Mouse (Mus musculus) left cerebral cortex, adult 2 months (tissue): ENCODE data around the gene Gna11. TPM values are rescaled to one million over a fixed set of nuclear protein-coding genes. Genes with fewer than 3 reads are reported as not detected.
A peak's percentile ranks its signal among the peaks of the same experiment; 100 is the strongest.

Source experiments
- DNase-seq, 2 experiments: peaks; one replicate each; pipeline ENCODE4 v3.0.0; 2021 to 2022; ENCODE audit warnings: low spot score in 2 of 2, mixed read lengths in 1 of 2; ENCODE audit errors: extremely low spot score in 1 of 2
- H3K27ac ChIP-seq: fragments of 200-600 bp; 2 replicates; pipeline ENCODE4 v1.8.1; 2022
- H3K4me3 ChIP-seq: fragments of 200-600 bp; 2 replicates; pipeline ENCODE4 v1.8.1; 2022
- CTCF ChIP-seq: fragments of 200-600 bp; IDR thresholded peaks from 2 replicates; pipeline ENCODE4 v1.8.1; 2022; ENCODE audit warnings: antibody characterized with exemption, mild to moderate bottlenecking, moderate library complexity
- intact Hi-C: fragments of 180-260 bp; cut with DNase I; formaldehyde crosslinking; loops from one replicate; pipeline ENCODE4 v1.15.1; 2025
- total RNA-seq, 2 experiments: library from RNA; stranded (reverse); gene quantifications; 2 replicates each; pipeline ENCODE4 v1.2.3; 2021

The Gna11 gene
- total RNA-seq, 2 experiments from 2014 or later, result 106 to 110 TPM

GRCm38 (mm10) chr10:81497401-81498270 lies 47.4 kb downstream of the Gna11 start:
- TF ChIP-seq CTCF, result no peak
- intact Hi-C loops, result loop anchor here (2.0 kb wide), 1 partner anchor 41 kb away; no protein-coding TSS in a partner anchor
- no peak for DNase-seq
- no peak overlapping the region for H3K27ac ChIP-seq
- H3K4me3 ChIP-seq, result no peak overlapping the region

DNA sequence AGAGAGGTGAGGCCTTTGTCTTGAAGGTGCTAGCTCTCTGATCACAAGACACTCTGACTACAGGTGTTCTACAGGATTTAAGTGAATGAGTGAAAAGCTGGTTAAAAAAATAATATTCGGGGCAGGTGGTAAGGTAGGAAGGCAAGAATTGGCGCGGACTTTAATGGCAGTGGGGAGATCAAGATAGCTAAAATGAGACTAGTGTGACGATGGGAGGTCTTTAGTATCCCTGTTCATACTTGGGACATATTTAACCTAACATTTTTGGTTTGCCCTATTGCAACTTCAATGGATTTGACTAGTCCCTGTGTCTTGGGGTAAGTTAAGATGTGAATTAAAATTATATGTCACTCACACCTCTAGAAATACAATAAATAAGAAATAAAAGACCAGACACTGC lies 48.0 kb downstream of the Gna11 start:
- peak overlapping the region; percentile 96 for H3K27ac ChIP-seq
- no peak for TF ChIP-seq CTCF
- no peak for DNase-seq
- intact Hi-C loops, result loop anchor here (2.0 kb wide), 1 partner anchor 42 kb away; no protein-coding TSS in a partner anchor
- peak overlapping the region; percentile 73 for H3K4me3 ChIP-seq

DNA sequence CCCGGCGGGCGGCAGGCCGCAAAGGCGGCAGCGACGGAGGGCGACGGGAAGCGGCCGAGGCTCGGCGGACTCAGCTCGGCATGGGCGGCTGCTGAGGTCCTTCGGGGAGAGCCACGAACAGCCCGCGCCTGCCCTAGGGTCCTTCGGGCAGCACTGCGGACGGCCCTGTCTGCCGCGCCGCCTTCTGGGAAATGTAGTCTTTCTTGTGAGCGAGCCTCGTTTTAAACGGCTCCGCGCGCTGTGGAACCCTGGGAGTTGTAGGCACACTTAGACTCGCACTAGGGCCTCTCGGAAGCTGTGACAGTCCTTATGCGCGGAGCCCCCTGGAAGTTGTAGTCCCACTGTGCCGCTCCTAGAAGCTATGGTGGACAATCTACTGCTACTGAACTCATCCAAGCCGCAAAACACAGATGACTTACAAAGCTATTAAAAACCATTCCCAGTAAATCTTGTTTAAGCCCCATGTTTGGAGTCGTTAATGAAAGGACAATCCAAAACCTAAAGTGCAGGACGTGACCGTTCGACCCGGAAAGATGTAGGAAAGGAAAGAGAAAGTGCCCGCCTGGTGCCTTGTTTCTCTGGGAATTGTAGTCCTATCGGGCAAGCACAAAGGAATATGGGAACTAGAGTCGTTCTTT lies 48.6 kb downstream of the Gna11 start, which contains the start of gene Ncln:
Ncln (minus strand) TSS at position 129 of the 638 bp plus-strand sequence.
- intact Hi-C loops, result loop anchor here (2.0 kb wide), 1 partner anchor 42 kb away; no protein-coding TSS in a partner anchor
- no peak for TF ChIP-seq CTCF
- H3K4me3 ChIP-seq, result peak within 1 kb of the TSS; percentile 73
- H3K27ac ChIP-seq, result peak within 1 kb of the TSS; percentile 96
- peak; percentile 97 to 98 for DNase-seq

DNA sequence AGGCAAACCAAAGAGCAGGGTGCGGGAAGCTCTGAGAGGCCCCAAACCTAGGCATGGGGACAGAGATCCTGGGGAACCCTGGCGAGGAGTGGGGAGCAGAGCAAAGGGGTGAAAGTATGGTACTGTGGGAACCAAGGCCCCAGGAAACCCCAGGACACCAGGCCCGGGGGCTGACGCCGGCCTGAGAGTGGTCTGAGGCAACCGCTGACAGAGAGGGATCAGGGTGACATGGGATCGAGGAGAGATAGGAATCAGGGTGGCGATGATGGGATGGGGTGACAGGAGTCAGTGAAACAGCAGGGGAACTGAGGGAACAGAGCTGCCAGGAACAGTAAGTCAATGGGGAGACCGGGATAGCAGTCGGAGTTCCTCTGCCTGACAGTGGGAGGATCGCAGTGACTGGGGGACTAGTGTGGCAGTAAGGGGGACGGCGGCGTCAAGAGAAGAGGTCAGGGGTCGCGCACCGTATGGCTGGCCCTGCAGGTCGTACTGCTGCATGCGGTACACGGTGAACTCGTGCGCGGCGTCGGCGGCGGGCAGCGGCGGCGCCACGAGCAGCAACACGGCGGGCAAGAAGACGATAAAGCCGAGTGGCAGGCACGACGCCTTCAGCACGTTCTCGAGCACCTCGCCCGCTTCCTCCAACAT lies 49.2 kb downstream of the Gna11 start:
- peak overlapping the region; percentile 89 for H3K27ac ChIP-seq
- intact Hi-C loops, result loop anchor here (2.0 kb wide), 1 partner anchor 43 kb away; no protein-coding TSS in a partner anchor
- H3K4me3 ChIP-seq, result peak overlapping the region; percentile 73
- TF ChIP-seq CTCF, result no peak
- peak in 1 of 2 experiments; percentile 50 for DNase-seq

DNA sequence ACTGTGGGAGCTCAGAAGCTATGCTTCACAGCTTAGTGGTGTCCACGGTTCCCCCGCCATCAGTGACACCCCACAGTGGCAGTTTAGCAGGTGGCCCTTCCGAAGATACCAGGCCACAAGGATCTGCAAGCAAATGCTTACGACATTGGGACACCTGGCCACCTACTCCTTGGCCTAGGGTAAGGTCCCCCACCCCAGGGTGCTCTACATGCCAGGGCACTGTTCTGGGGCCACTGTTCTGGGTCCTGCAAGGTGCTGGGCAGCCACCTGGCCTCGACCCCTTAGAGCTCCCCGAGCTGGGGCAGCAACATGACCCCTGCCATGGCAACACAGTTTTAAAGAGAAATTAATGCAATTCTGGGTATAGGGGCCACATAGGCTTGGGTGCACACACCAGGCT lies 49.8 kb downstream of the Gna11 start:
- Histone ChIP-seq H3K27ac (peak overlapping the region; percentile 89; the same call in 1 of the 2 replicates), H3K4me3 (peak overlapping the region; percentile 73)
- DNase-seq, result no peak
- intact Hi-C loops, result no loop called here
- no peak for TF ChIP-seq CTCF

DNA sequence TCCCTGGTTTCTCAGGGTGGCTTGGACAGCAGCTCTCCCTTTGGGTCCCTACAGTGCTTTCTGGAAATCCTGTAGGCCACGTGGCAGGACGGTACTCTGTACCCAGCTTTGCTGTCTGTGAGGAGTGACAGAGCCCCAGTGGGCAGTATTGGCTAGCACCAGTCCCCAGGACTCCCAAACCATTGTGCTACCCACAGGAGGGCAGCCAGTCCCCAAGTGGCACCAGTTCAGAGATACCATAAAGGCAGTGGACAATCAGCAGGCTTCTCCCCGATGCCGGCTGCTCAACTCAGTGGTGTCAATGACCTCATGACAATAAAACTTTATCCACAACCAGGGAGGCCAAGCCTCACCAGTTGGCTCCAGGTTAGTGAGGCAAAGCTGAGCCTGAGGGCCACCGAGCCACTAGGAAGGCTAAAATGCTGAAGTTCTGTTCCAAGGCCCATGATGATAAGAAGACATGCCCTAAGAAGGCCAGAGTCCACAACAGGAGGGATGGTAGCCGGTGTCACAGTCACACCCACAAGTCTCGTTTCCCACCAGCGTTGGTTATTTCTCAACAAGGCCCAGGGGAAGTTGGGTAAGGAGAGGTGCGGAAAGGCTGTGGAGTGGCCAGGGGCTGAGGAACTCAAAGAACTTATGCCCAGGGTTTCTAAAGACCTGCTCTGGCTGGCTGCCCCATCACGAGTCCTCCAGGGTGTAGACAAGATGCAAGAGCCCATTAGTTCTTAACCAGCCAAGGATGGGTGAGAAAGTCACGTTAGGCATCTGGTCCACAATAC lies 50.5 kb downstream of the Gna11 start:
- Histone ChIP-seq H3K27ac (no peak overlapping the region), H3K4me3 (no peak overlapping the region)
- no peak for DNase-seq
- no peak for TF ChIP-seq CTCF
- intact Hi-C loops, result no loop called here

GRCm38 (mm10) chr10:81493601-81494220 lies 51.3 kb downstream of the Gna11 start:
- TF ChIP-seq CTCF, result peak; percentile 20
- DNase-seq, result no peak
- Histone ChIP-seq H3K4me3 (no peak overlapping the region), H3K27ac (no peak overlapping the region)
- intact Hi-C loops, result no loop called here

DNA sequence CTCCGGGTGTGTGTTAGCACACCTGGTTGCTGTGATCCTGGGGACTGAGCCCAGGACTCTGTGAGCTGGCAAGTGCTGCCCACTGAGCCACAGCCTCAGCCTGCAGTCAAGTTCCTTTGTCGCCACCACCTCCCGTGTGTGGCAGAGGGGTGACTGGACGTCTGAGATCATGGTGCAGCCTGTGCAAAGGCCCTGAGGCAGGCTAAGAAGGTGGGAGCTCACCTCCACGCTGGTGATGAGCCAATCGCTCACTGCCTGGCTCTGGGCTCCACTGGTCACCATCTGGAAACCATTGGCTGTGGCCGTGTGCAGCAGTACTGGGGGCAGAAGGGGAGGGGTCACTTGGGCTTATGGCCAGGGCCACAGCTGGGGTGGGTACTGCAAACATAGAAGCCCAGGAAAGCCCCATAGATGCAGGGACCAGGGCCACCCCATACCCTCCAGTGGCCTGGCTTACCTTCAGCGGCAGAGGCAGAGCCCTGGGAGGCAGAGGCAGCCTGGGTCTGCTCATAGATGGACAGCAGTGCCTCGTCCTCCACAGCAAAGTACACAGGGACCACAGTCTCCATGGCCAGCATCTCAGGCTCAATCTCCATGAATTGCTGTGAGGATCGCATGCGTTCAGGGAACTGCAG lies 52.3 kb downstream of the Gna11 start:
- Histone ChIP-seq H3K4me3 (no peak overlapping the region), H3K27ac (no peak overlapping the region)
- intact Hi-C loops, result no loop called here
- no peak for DNase-seq
- no peak for TF ChIP-seq CTCF

GRCm38 (mm10) chr10:81491018-81491417 lies 54.0 kb downstream of the Gna11 start:
- no peak overlapping the region for H3K4me3 ChIP-seq
- intact Hi-C loops, result no loop called here
- DNase-seq, result no peak
- H3K27ac ChIP-seq, result no peak overlapping the region
- no peak for TF ChIP-seq CTCF

GRCm38 (mm10) chr10:81489941-81490340 lies 55.0 kb downstream of the Gna11 start:
- Histone ChIP-seq H3K27ac (no peak overlapping the region), H3K4me3 (no peak overlapping the region)
- TF ChIP-seq CTCF, result no peak
- intact Hi-C loops, result no loop called here
- DNase-seq, result peak in 1 of 2 experiments; percentile 10
